Comparison of ENCODE assay signal across 8 mouse cellular contexts in genomic region chr7:65862473-65863176, GRCm38 (mm10). TPM values are rescaled to one million over a fixed set of nuclear protein-coding genes. Genes with fewer than 3 reads are reported as not detected.
DNase-seq lines count a peak whose midpoint lies in the region; ATAC-seq and TF ChIP-seq lines count a peak whose summit lies in the region.

No protein-coding gene starts in this region.

- no peaks in the 10 kb centered on the region for H3K27me3 ChIP-seq in testis, adult 2 months (ENCODE audit: control insufficient read depth, insufficient read depth, low read length)
- peaks cover 56% of the 10 kb centered on the region for H3K27me3 ChIP-seq in liver, embryonic 11.5 days (replicated peaks; ENCODE audit: control insufficient read depth, insufficient read depth, low read length)
- peaks cover 3% of the 10 kb centered on the region; the same call in 1 of the 2 replicates for H3K27me3 ChIP-seq in stomach, postnatal 0 days (ENCODE audit: control insufficient read depth, insufficient read depth, low read length)

- peak overlapping the region; percentile 81 for H3K4me2 ChIP-seq in liver, embryonic 11.5 days
- peak overlapping the region; percentile 99 for H3K4me2 ChIP-seq in stomach, postnatal 0 days (replicated peaks; ENCODE audit: low read depth)

- no peak for TF ChIP-seq CTCF in testis, adult 2 months (IDR thresholded peaks at IDR 0.05; ENCODE audit: control insufficient read depth, insufficient read depth, insufficient replicate concordance, low read depth, low read length)
- TF ChIP-seq CTCF in stomach, postnatal 0 days (IDR thresholded peaks at IDR 0.05; ENCODE audit: low read depth) = no peak

- no peak for DNase-seq in cerebellum, adult 11-12 months
- DNase-seq in testis, postnatal 14 days (ENCODE audit: low spot score) = no peak
- DNase-seq in liver, embryonic 11.5 days (ENCODE audit: low spot score) = no peak
- DNase-seq in stomach, postnatal 0 days (ENCODE audit: low spot score) = peak; percentile 25
- no peak for DNase-seq in cerebellum, adult 8-10 months
- no peak for DNase-seq in right cerebral cortex, adult 2 months (ENCODE audit: low spot score in 2 of 2)

- 4% methylated on average over 61 of the region's 61 CpGs for WGBS in liver, embryonic 11.5 days
- 7% methylated on average over 46 of the region's 61 CpGs for WGBS in stomach, postnatal 0 days

- H3K9me3 ChIP-seq in liver, embryonic 11.5 days (ENCODE audit: control insufficient read depth, low read length) = no peaks in the 10 kb centered on the region
- H3K9me3 ChIP-seq in stomach, postnatal 0 days (ENCODE audit: control insufficient read depth, low read length) = no peaks in the 10 kb centered on the region

- no peaks in the 10 kb centered on the region for H3K36me3 ChIP-seq in testis, adult 2 months (ENCODE audit: control insufficient read depth, insufficient read depth, low read length)
- no peaks in the 10 kb centered on the region for H3K36me3 ChIP-seq in liver, embryonic 11.5 days (ENCODE audit: control insufficient read depth, insufficient read depth, low read length)
- H3K36me3 ChIP-seq in stomach, postnatal 0 days (ENCODE audit: control insufficient read depth, insufficient read depth, low read length) = no peaks in the 10 kb centered on the region

- peaks cover 13% of the 10 kb centered on the region for H3K4me1 ChIP-seq in testis, adult 2 months (ENCODE audit: control insufficient read depth, insufficient read depth, low read length)
- H3K4me1 ChIP-seq in liver, embryonic 11.5 days (replicated peaks; ENCODE audit: control insufficient read depth, insufficient read depth, low read length) = peaks cover 7% of the 10 kb centered on the region
- H3K4me1 ChIP-seq in stomach, postnatal 0 days (replicated peaks; ENCODE audit: control insufficient read depth, insufficient read depth) = no peaks in the 10 kb centered on the region

- peak overlapping the region; percentile 53 for H3K9ac ChIP-seq in liver, embryonic 11.5 days (ENCODE audit: low read depth, low read length)
- peak overlapping the region; percentile 70 for H3K9ac ChIP-seq in stomach, postnatal 0 days (ENCODE audit: low read length)

- no peak for TF ChIP-seq EP300 in stomach, postnatal 0 days (optimal IDR thresholded peaks at IDR 0.05)

- TF ChIP-seq POLR2A in testis, adult 2 months (IDR thresholded peaks at IDR 0.05; ENCODE audit: control insufficient read depth, low read depth, low read length) = no peak

- H3K4me3 ChIP-seq in testis, adult 2 months (ENCODE audit: control insufficient read depth, low read depth, low read length) = peak overlapping the region; percentile 52
- peak overlapping the region; percentile 57 for H3K4me3 ChIP-seq in liver, embryonic 11.5 days (ENCODE audit: low read depth, low read length)
- H3K4me3 ChIP-seq in stomach, postnatal 0 days (ENCODE audit: low read depth, low read length) = peak overlapping the region; percentile 61

- no peak overlapping the region for H3K27ac ChIP-seq in testis, adult 2 months (ENCODE audit: control insufficient read depth, insufficient read depth, low read depth, low read length)
- H3K27ac ChIP-seq in liver, embryonic 11.5 days (ENCODE audit: low read depth, low read length) = no peak overlapping the region
- 0 out of 2 replicates have a peak overlapping the region, but pooled peaks have one; percentile 18 for H3K27ac ChIP-seq in stomach, postnatal 0 days (replicated peaks)

- ATAC-seq in cerebellum, adult (ENCODE audit: insufficient number of reproducible peaks, low FRiP score, low TSS enrichment) = 0 out of 2 replicates have a peak, but pooled peaks have one; percentile 12
- 0 out of 2 replicates have a peak, but pooled peaks have one; percentile 7 for ATAC-seq in liver, embryonic 11.5 days (replicated peaks; ENCODE audit: low FRiP score)
- peak; percentile 46 for ATAC-seq in stomach, postnatal 0 days (ENCODE audit: low FRiP score, low TSS enrichment)

RNA-seq across cellular contexts. Expression of gene Pcsk6, which starts 1.1 kb away (rescaled TPM):
- polyA plus RNA-seq in testis, adult 2 months (2012; rRNA removed) = 4.6 TPM in 2 replicates
- 1.3 and 1.8 TPM in 2 replicates for polyA plus RNA-seq in liver, embryonic 11.5 days (2014; fragmentation: Nextera tagmentation; extraction: Ambion mirVana)
- 7.0 and 12.0 TPM in 2 replicates for polyA plus RNA-seq in stomach, postnatal 0 days (2015; fragmentation: Nextera tagmentation; extraction: Ambion mirVana)
